Mouse (Mus musculus) frontal cortex, postnatal 36 days (tissue): ENCODE results near the gene Prcd.
"Not testable (repeated sequence)": the region's sequence is repeated elsewhere in the genome, so short reads cannot be mapped to it uniquely, and the experiment has no call there.

Experiments
- DNase-seq, 2 experiments: peaks; one replicate each; pipeline ENCODE4 v3.0.0; 2022; ENCODE audit warnings: low spot score in 2 of 2

Gene Prcd

DNA sequence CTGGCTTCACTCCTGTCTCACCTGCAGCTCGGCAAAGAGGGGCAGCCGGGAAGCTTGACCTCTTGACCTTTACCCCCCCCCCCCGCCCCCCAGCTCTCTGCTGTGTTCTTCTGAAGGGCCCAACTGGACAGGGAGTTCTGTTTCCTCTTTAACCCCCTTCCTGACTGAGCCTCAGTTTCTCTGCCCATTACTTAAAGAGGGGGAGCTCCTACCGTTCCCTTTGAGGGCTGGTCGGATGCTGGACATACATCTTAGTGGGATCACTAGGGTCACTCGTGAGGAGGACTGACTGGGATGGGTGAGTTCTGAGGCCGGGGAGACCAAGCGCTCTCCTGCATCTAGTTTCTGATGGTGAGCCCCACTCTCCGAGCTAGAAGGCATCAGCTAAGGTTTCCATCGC, at the start of gene Prcd:
Gene Prcd (plus strand): TSS at position 301 of the 400 bp plus-strand sequence.
- DNase-seq: no peak

DNA sequence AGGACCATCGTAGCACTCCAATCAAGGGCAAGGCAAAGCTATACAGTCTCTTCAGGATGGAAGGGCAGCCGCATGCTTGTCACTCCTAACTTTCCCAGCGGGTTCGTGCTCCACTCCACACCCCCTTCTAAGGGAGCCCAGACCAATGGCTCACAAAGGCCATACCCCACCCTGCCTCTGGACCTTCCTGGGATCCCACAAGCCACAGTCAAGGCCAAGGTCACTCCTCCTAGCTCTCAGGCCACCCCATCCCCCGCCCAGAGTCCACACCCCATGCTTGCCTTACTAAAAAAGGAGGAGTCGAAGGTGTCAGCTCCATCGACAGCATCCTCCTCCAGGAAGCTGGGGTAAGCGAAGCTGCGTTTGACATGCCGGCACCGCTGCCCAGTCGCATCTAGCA, 49.2 kb upstream of the Prcd start:
- DNase-seq: no peak

DNA sequence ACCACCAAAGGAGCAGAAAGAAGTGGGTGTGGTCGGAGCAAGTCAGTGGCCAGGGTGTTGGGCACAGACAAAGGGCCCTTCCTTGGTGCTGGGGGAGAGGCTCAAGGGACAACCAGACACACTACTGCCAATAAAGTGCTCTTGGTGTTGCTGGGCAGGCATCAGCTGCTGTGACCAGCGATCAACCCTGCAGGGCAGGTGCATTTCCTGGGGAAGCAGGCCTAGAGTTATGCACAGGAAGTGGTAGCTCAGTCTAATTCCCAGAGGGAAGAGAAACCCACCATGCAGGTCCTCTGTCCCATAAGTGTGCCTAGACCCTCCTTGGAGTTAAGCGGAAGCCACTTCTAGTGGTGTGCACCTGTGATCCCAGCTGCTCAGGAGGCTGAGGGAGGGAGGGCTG, 45.6 kb upstream of the Prcd start:
- DNase-seq: no peak

DNA sequence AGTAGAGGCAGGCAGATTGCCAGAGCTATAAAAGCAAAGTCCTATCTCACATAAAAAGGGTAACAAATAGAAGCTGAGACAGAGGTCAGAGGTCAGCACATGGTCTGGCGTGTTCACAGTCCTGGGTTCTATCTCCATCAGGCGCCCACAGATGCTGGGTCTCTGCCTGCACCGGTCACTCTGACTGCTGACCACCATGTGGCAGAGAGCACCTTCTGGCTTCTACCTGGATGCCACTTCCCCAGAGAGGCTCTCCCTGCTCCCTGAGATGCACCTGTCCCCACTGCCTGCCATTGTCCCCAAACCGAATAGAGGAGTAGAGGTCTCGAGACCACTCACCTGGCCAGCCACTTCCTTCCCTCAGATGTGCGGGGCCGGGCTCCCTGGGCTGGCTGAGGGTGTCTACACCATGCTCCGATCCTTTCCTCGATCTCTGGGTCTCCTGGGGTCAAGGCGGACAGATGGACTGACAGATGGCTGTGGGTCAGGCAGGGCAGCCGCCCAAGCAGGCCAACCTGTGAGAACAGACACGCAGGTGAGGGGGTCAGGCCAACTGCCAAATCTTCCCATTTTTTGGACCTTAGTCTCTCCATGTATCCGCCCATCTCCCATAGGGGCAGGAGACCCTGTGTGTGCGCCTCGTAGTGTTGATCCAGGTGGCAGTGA, 43.2 kb upstream of the Prcd start:
- DNase-seq: no peak

DNA sequence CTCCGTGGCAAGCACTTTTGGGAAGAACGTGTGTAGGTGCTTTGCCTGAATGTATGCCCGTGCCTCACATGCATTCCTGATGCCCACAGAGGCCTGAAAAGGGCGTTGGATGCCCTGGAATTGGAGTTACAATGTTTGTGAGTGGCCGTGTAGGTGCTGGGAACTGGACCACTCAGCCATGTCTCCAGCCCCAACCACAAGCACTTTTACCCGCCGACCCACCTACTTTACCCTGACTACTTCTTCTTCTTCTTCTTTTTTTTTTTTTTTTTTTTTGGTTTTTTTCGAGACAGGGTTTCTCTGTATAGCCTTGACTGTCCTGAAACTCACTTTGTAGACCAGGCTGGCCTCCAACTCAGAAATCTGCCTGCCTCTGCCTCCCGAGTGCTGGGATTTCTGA, 42.2 kb upstream of the Prcd start:
- not testable (repeated sequence) for DNase-seq

DNA sequence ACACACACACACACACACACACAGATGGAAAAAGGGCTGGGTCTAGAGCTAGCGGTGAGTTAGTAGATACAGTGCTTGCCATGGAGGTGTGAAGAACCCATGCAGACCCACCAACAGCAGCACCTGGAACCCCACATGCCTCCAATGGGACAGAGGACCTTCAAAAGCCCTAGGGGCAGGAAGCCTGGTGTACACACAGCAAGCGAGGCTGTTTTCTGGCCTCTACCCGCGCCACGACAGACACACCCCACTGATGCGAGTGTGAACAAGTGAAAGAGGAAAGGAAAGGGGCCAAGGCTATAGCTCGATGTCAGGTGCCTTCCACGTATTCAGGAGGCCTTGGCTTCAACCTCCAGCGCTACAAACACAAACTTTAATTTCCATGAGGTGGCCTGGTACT, 41.5 kb upstream of the Prcd start:
- DNase-seq: no peak

DNA sequence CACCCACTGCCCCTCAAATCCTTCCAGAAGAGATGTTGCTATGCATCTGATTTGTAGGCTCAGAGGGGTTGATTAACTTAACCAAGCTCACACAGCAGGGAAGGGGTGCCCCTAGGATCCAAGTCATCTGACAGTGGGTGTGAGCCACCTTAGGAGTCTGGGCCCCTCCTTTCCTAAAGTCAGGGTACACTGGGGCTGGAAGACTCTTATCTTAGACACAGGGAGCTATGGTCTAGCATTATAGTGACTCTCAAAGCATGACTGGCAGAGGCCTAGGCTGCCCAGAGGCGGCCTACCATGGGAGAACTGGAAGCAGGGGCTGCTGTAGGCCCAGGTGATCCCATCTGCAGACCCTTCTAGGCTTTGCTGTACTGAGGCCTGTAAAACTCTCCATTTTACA, 40.8 kb upstream of the Prcd start:
- no peak for DNase-seq

DNA sequence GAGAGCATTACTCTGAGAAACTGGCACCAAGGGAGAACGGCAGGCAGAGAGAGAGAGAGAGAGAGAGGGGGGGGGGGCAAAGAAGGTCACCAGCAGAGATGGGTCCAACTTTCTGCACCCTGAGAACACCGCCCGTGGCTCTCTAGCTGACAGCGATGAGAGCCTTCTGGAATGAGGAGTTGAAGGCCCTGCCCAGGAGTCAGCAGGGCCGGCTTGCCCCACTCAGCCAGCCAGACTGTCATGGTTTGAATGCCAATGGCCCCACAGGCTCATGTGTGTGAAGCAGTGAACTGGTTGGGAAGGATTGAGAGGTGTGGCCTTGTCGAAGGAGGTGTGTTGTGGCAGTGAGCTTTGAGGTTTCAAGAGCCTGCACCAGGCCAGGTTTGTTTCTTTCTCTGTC, 40.1 kb upstream of the Prcd start:
- no peak for DNase-seq

DNA sequence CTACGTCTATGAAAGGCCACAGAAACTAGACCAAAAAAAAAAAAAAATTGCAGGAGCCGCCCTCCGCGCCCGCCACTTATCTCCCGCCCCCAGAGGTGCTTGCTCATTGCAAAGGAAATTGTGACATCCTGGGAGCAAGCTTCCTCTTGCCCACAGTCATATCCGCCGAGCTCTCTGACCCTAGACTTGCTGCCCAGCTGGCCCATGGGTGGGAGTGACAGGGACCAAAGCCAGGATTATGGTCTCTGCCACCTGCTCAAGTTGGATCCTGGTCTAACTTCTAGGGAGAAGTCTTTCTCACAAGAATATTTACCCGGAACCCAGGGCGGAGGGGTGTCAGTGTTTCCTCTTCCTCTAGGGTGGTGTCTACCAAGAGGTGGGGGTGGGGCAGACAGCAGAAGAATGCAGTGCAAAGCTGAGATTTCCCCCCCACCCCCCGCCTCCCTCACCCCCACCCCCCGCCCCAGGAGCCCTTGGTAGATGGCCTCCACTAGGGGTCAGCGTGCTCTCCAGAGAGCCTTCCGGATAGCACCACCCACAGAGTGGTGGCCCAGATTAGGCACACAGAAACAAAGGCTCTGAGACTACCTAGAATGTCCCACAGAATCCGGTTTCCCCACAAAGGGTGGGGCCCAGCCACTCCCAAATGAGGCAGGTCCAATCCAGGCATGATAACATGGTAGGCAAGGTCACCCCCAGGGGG, 37.4 kb upstream of the Prcd start:
- no peak for DNase-seq

DNA sequence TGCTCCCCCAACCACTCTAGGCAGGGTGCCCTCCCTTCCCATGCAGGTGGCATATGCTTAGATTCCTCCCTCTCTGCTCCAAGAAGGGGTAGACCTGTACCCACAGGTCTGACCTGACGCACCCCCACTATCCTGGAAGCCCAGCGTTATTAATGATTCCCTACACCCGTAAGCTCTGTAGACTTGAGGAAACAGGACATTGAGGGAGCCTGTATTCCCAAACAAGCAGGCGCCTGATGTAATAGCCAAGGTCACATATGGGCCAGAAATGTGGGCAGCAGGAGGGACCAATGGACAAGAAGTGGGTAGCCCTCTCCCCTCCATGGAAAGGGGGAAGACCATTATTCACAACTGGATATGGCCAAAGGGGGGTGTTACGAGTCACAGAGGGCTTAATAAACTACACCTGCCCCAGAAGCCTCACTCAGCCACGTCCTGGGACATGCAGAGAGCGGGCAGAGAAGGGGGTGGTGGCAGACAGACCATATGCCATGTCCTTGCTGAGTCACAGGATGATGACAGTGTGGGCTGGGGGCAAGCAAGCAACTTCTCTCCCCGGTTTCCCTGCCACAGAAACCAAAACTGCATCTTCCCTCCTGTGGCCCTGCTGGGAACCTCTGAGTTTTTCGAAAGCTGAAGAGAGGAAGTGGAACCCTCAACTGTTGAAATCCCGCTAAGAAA, 36.8 kb upstream of the Prcd start:
- DNase-seq: no peak

DNA sequence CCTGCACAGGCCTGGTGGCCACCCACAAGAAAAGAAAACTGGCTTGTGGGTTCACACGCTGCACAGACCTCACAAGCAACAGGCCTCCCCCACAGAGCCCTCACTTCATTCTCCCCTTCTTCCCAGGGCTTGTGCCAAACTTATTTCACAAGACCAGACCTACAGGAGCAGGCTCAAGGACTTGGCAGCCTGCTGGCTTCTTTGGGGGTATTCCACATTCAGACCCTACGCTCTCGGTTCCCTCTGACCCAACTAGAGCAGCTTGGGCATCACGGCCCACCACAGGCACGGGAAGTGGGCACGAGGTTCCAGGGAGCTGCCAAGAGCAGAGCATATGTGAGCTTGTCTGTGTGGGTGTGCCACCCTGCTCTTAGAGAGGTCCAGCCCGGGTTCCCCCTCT, 35.7 kb upstream of the Prcd start:
- peak in 1 of 2 experiments; percentile 14 for DNase-seq

DNA sequence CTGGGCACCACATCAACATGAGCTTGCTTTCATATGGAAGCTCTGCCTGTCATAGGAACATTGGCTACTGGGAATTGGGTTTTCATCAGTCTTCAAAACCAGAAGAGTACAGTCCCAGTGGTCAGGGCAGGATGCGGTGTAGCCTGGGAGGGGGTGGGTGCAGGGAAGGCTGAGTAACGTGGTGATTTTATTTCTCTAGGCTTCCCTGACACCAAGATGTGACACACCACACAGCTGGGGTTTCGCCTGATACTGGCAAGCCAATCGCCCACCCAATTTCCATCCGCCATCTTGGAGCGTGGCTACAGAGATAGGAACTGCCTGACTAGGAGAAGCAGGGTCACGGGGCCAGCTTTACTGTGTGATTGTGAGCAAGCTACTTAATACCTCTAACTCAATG, 34.7 kb upstream of the Prcd start:
- DNase-seq: no peak

DNA sequence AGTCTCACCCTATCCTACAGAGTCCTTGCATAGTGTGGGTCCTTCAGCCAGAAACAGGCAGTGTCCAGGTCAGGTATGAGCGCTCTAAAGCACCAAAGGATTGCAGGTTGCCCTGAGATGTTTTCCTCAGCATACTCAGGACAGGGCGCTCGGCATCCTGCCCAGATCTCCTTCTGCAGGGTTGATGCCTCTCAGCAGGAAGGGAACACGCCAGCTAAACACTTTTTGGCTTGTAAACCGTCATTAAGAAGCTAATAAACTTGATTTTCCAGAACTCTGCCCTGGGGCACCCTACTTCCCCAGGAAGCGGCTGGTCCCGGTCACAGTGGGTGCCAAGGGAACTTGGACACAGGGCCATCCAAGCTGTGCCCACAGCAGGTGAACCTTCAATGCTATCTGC, 34.2 kb upstream of the Prcd start:
- no peak for DNase-seq

DNA sequence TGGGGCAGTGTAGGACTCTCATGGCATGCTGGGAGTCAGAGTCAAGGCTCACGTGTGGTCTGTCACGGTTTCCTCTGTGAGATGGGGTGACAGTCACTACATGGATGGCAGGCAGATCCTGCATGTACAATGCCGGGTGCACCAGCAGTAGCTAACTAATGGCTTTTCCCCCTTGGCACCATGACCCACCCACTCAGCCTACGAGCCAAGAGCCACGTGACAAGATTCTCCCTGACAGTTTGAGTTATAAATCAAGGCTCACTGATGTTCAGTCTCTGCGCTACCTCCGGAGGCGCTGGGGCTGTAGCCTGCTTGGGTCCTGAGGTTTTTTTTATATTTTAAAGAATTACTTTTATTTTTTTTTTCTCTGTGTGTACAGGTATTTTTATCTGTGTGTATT, 33.8 kb upstream of the Prcd start:
- DNase-seq: no peak

DNA sequence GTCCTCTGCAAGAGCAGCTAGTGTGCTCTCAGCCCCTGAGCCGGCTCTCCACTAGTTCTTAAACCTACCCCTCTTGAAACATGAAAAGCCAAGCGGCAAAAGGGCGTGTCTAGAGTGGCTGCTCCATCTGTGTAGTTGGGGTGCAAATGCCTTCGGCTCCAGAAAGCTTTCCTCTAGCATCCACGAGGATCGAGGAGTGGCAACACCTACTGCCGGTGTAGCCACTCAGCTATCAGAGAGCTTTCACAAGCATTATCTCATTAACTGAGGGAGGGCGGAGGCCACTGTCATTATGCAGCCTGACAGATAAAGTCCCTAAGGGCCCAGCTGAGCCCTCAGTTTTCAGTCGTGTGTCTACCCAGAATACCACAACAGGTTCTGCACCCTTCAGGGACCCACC, 33.3 kb upstream of the Prcd start:
- DNase-seq: no peak

DNA sequence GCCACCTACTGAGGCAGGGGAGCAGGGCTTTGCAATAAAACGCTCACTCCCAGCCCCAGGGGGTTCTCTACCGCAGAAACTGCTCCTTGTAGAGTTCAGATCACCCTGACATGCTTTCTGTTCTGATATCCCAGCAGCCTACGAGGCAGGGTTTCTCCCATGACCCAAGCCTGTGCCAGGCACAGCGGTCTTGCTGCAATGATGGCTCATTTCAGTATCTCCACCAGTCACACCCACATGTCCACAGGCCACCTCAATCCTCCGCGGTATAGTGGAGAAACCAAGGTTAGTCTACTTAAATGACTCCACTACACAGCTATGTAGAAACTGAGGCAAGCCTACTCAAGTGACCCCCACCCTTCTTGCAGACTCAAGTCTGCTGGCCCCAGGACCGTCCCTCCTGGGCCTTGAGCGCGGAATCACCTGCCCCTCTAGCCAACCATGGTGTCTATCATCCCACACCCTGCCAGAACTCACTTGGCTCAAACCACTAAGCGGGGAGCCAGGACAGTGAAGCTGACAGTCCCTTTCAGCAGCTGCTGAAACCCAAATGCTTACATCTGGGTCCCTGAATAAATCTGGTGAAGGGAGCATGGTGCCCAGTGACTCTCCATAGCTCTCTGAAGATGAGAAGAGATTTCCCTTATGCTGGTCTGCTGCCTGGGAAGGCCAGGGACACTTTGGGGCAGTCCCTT, 32.6 kb upstream of the Prcd start:
- DNase-seq: no peak

DNA sequence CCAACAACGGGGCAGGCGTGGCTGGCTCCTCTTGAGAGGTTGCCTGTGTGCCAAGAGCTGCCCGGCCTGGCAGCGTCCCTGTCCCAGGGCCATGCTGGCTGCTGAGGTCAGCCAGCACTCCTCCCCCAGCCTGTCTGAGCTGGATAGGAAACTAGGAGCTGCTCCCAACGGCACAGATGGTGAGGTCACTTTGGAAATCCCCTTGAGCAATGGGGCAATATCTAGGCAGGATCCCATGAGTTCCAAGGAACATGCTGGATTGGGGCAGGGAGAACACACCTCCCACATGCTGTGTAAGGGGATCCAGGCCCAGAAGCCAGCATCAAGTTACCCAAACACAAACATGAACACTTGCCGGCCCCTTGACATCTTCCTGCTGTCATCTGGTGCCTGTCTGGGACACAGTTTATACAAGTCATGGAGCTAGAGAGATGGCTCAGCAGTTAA, 32.1 kb upstream of the Prcd start:
- peak in 1 of 2 experiments; percentile 26 for DNase-seq

DNA sequence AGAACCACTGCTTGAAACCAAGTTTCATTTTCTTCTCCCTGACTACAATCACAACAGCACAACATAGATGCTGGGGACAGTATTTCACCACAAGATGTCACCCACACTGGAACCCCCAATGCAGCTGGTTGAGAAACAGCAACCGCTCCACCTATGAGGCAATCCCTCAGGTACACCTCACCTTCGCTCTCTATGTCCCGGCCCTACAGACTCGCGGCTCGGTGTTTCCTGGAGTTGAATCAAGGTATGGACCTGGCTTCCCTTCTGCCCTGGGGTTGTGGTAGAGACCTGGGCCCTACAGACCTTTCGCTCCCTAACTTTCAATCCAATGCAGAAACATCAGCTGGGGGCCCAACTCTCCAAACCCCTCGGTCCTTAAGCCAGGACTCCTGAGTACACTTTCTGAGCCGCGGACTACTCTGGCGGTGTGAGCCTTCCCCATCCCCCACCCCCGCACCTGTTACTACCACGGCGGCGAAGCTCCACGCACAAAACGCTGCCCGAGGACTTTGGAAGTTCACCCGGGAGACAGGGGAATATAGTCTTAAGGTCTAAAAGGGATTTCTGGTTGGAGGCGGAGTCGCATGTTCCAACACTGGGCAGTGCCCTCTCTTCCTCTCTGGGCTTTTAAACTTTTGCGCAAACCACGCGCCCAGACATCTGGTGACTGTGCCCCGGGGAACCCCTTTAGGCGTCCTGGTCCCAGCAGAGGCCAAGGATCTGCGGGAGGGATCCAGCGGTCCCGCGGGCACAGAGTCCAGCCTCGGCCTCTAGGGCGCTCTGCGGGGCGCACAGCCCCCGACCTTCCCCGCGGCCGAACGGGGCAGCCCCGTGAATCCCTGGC, 29.8 kb upstream of the Prcd start:
- DNase-seq: no peak

DNA sequence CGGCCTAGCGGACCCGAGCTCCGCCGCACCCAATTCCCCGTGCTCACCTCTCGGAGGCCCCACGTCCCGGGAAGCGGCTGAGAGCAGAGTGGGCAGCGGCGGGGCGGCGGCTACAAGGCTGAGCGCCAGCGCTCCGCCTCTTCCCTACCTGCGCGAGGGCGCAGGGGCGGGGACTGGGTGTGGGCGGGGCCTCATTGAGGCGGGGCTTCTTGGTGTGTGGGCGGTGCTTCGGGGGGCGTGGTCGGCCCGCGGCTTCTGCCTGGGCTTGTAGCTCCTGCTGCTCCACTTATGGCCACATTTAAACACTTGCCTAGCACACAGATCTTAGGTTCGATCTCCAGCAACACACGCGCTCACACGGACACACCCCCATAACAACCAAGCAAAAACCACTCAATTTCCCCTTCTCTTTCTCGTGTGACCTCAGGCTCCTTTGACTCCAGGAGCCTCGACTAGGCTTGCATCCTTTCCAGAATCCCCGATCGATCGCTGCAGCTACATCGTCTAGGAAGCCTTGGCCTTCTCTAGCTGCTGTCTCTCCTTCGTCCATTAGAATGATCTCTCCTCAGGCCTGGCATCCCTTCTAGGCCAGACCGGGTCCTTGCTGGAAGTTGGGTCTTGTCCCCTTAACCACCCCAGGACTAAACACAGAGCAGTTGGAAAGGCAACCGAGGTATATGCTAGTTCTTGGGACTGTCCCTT, 29.1 kb upstream of the Prcd start:
- no peak for DNase-seq

DNA sequence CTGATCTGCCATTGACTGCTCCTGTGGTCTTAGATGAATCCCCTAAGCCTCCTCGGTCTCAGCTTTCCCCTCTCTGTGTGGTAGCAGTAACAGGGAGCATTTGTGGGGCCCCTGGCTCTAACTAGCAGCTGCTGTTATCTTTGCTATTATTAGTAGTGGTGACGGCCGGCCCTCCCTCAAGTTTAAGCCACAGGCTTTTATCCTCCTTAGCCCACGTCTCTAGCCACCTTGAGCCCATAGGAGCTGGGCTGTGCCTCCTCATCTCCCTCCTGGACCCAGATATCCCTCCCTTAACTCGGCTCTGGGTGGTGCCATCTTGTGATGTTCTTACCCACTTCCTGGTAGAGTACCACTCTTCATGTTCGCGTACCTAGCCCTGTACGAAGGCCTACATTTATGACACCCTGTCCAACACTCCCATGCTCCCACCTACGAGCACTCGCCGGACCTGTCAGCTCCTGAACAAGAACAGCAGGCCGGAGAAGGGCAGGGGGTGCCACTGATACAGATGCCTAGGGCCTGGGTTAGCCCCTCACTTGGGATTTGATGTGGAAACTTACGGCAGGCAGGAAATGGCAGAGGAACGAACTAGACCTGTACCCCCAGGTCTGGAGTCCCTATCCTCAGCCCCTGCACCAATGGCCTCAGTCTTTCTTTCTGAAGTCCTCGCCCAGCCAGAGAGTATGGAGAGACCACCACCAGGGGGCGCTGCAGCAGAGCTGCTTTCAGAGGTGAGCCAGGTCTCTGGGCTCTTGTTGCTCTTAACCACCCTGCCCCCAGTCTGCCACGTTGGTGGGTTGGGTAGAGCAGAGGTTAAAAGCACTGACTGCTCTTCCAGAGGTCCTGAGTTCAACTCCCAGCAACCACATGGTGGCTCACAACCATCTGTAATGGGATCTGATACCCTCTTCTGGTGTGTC, 28.0 kb upstream of the Prcd start:
- DNase-seq: no peak
